Mouse (Mus musculus): Measurements from ENCODE around the gene Nln. TPM values are rescaled to one million over a fixed set of nuclear protein-coding genes. Genes with fewer than 3 reads are reported as not detected.

Nln gene
- polyA plus RNA-seq, 1 experiment, result 57.6 TPM

GRCm38 (mm10) chr13:104014038-104014437, 95.4 kb downstream of the Nln start:
- H3K4me3 ChIP-seq (ENCODE audit: low read depth, low read length), result peak overlapping the region; percentile 62
- H3K27ac ChIP-seq (ENCODE audit: insufficient read depth, low read length), result no peak overlapping the region
- no peaks in the 10 kb centered on the region for H3K36me3 ChIP-seq (ENCODE audit: control insufficient read depth, insufficient read depth, low read length, poor library complexity, severe bottlenecking)
- H3K4me1 ChIP-seq (ENCODE audit: control insufficient read depth, insufficient read depth, low read length), result no peaks in the 10 kb centered on the region
- H3K27me3 ChIP-seq (ENCODE audit: control insufficient read depth, insufficient read depth, low read length, poor library complexity, severe bottlenecking), result no peaks in the 10 kb centered on the region
- TF ChIP-seq CTCF (IDR thresholded peaks at IDR 0.05; ENCODE audit: low read depth, low read length) (no peak), EP300 (IDR thresholded peaks at IDR 0.05; ENCODE audit: insufficient read depth, low read depth, low read length) (no peak)
- H3K9me3 ChIP-seq (replicated peaks; ENCODE audit: control insufficient read depth, insufficient read depth, low read length, poor library complexity, severe bottlenecking), result no peaks in the 10 kb centered on the region
- peak overlapping the region; percentile 21; the same call in 1 of the 2 replicates for H3K9ac ChIP-seq (ENCODE audit: low read depth, poor library complexity, severe bottlenecking)

GRCm38 (mm10) chr13:104013380-104013779, 96.0 kb downstream of the Nln start:
- Histone ChIP-seq H3K9me3 (replicated peaks; ENCODE audit: control insufficient read depth, insufficient read depth, low read length, poor library complexity, severe bottlenecking) (no peaks in the 10 kb centered on the region), H3K4me1 (ENCODE audit: control insufficient read depth, insufficient read depth, low read length) (no peaks in the 10 kb centered on the region), H3K9ac (ENCODE audit: low read depth, poor library complexity, severe bottlenecking) (no peak overlapping the region), H3K4me3 (ENCODE audit: low read depth, low read length) (no peak overlapping the region), H3K36me3 (ENCODE audit: control insufficient read depth, insufficient read depth, low read length, poor library complexity, severe bottlenecking) (no peaks in the 10 kb centered on the region), H3K27me3 (ENCODE audit: control insufficient read depth, insufficient read depth, low read length, poor library complexity, severe bottlenecking) (no peaks in the 10 kb centered on the region), H3K27ac (ENCODE audit: insufficient read depth, low read length) (no peak overlapping the region)
- TF ChIP-seq EP300 (IDR thresholded peaks at IDR 0.05; ENCODE audit: insufficient read depth, low read depth, low read length) (no peak), CTCF (IDR thresholded peaks at IDR 0.05; ENCODE audit: low read depth, low read length) (no peak), POLR2A (IDR thresholded peaks at IDR 0.05; ENCODE audit: insufficient read depth, low read length) (no peak)

GRCm38 (mm10) chr13:104012214-104012833, 97.1 kb downstream of the Nln start:
- Histone ChIP-seq H3K4me3 (ENCODE audit: low read depth, low read length) (no peak overlapping the region), H3K27me3 (ENCODE audit: control insufficient read depth, insufficient read depth, low read length, poor library complexity, severe bottlenecking) (no peaks in the 10 kb centered on the region), H3K9ac (ENCODE audit: low read depth, poor library complexity, severe bottlenecking) (no peak overlapping the region), H3K36me3 (ENCODE audit: control insufficient read depth, insufficient read depth, low read length, poor library complexity, severe bottlenecking) (no peaks in the 10 kb centered on the region), H3K4me1 (ENCODE audit: control insufficient read depth, insufficient read depth, low read length) (no peaks in the 10 kb centered on the region), H3K27ac (ENCODE audit: insufficient read depth, low read length) (no peak overlapping the region), H3K9me3 (replicated peaks; ENCODE audit: control insufficient read depth, insufficient read depth, low read length, poor library complexity, severe bottlenecking) (no peaks in the 10 kb centered on the region)
- no peak for TF ChIP-seq EP300 (IDR thresholded peaks at IDR 0.05; ENCODE audit: insufficient read depth, low read depth, low read length)
- TF ChIP-seq CTCF (IDR thresholded peaks at IDR 0.05; ENCODE audit: low read depth, low read length), result no peak
- TF ChIP-seq POLR2A (IDR thresholded peaks at IDR 0.05; ENCODE audit: insufficient read depth, low read length), result no peak

DNA sequence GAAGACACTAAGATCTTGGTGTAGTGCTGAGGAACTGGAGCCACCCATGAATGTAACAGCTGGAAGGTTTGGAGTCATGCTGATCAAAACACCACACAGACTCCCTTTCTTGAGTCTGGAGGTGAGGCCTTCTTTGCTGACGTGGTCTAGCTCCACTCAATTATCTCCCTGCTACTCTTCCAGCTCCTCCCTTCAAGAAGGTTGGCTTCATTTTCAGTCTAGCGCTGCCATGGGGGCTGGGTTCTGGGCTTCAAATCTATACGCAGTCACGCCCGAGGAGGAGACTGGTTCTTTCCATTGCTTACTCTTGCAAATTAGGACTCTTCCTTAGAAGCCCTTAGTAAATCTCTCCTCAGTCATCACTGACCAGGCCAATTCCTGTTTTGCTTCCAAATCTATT, 98.1 kb downstream of the Nln start:
- Histone ChIP-seq H3K9me3 (replicated peaks; ENCODE audit: control insufficient read depth, insufficient read depth, low read length, poor library complexity, severe bottlenecking) (no peaks in the 10 kb centered on the region), H3K27ac (ENCODE audit: insufficient read depth, low read length) (no peak overlapping the region), H3K4me1 (ENCODE audit: control insufficient read depth, insufficient read depth, low read length) (no peaks in the 10 kb centered on the region), H3K27me3 (ENCODE audit: control insufficient read depth, insufficient read depth, low read length, poor library complexity, severe bottlenecking) (no peaks in the 10 kb centered on the region), H3K9ac (ENCODE audit: low read depth, poor library complexity, severe bottlenecking) (no peak overlapping the region), H3K4me3 (ENCODE audit: low read depth, low read length) (no peak overlapping the region), H3K36me3 (ENCODE audit: control insufficient read depth, insufficient read depth, low read length, poor library complexity, severe bottlenecking) (no peaks in the 10 kb centered on the region)
- TF ChIP-seq EP300 (IDR thresholded peaks at IDR 0.05; ENCODE audit: insufficient read depth, low read depth, low read length) (no peak), POLR2A (IDR thresholded peaks at IDR 0.05; ENCODE audit: insufficient read depth, low read length) (no peak), CTCF (IDR thresholded peaks at IDR 0.05; ENCODE audit: low read depth, low read length) (no peak)

DNA sequence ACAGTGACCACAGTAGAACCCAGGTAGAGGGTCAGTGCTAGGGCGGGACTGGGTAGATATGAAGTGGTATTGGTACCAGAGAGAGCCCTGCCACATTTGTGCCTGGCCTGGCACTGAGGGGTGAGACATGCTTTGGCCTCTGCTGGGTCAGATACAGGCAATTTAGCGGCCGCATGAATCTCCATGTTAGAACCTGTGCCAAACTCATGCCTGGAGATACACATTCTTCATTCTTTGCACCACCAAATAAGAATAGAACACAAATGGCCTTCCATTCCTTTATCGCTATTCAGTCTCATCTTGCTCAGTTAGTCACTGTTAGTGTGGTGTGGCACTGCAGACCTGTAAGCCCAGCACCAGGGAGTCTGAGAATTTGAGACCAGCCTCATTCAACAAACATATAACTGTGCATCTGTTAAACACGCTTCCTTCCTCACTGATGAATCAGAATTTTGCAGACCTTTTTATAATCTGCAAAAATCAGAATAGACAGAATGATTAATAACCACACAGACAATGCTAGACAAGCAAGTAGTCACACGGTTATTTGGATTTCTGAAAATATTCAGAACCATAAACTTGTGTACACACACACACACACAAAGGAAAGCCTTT, 104.1 kb downstream of the Nln start:
- H3K27me3 ChIP-seq (ENCODE audit: control insufficient read depth, insufficient read depth, low read length, poor library complexity, severe bottlenecking), result no peaks in the 10 kb centered on the region
- H3K9me3 ChIP-seq (replicated peaks; ENCODE audit: control insufficient read depth, insufficient read depth, low read length, poor library complexity, severe bottlenecking), result no peaks in the 10 kb centered on the region
- H3K4me3 ChIP-seq (ENCODE audit: low read depth, low read length), result no peak overlapping the region
- no peaks in the 10 kb centered on the region for H3K36me3 ChIP-seq (ENCODE audit: control insufficient read depth, insufficient read depth, low read length, poor library complexity, severe bottlenecking)
- H3K4me1 ChIP-seq (ENCODE audit: control insufficient read depth, insufficient read depth, low read length), result no peaks in the 10 kb centered on the region
- no peak overlapping the region for H3K9ac ChIP-seq (ENCODE audit: low read depth, poor library complexity, severe bottlenecking)
- no peak for TF ChIP-seq CTCF (IDR thresholded peaks at IDR 0.05; ENCODE audit: low read depth, low read length)
- no peak for TF ChIP-seq POLR2A (IDR thresholded peaks at IDR 0.05; ENCODE audit: insufficient read depth, low read length)
- no peak for TF ChIP-seq EP300 (IDR thresholded peaks at IDR 0.05; ENCODE audit: insufficient read depth, low read depth, low read length)
- H3K27ac ChIP-seq (ENCODE audit: insufficient read depth, low read length), result no peak overlapping the region

GRCm38 (mm10) chr13:103994085-103994455, 115.3 kb downstream of the Nln start:
- no peak overlapping the region for H3K27ac ChIP-seq (ENCODE audit: insufficient read depth, low read length)
- no peaks in the 10 kb centered on the region for H3K4me1 ChIP-seq (ENCODE audit: control insufficient read depth, insufficient read depth, low read length)
- no peak for TF ChIP-seq EP300 (IDR thresholded peaks at IDR 0.05; ENCODE audit: insufficient read depth, low read depth, low read length)
- TF ChIP-seq POLR2A (IDR thresholded peaks at IDR 0.05; ENCODE audit: insufficient read depth, low read length), result no peak
- no peak for TF ChIP-seq CTCF (IDR thresholded peaks at IDR 0.05; ENCODE audit: low read depth, low read length)
- no peak overlapping the region for H3K4me3 ChIP-seq (ENCODE audit: low read depth, low read length)
- no peaks in the 10 kb centered on the region for H3K36me3 ChIP-seq (ENCODE audit: control insufficient read depth, insufficient read depth, low read length, poor library complexity, severe bottlenecking)
- H3K9me3 ChIP-seq (replicated peaks; ENCODE audit: control insufficient read depth, insufficient read depth, low read length, poor library complexity, severe bottlenecking), result peaks cover 6% of the 10 kb centered on the region; the same call in 1 of the 2 replicates
- H3K27me3 ChIP-seq (ENCODE audit: control insufficient read depth, insufficient read depth, low read length, poor library complexity, severe bottlenecking), result no peaks in the 10 kb centered on the region
- no peak overlapping the region for H3K9ac ChIP-seq (ENCODE audit: low read depth, poor library complexity, severe bottlenecking)

All from ES-Bruce4 (cell line).